Mouse (Mus musculus): ENCODE results near the gene Iqcb1. TPM values are rescaled to one million over a fixed set of nuclear protein-coding genes. Genes with fewer than 3 reads are reported as not detected.
A peak's percentile ranks its signal among the peaks of the same experiment; 100 is the strongest.

The Iqcb1 gene
- polyA plus RNA-seq, 1 experiment from 2014 or later, result 30.3 TPM

- H3K4me3 ChIP-seq (ENCODE audit: low read depth, low read length), result no peak overlapping the region
- no peak overlapping the region for H3K4me2 ChIP-seq
- no peak for DNase-seq (ENCODE audit: low spot score)
- no peak overlapping the region for H3K9ac ChIP-seq (ENCODE audit: low read depth, low read length)
- H3K27me3 ChIP-seq (replicated peaks; ENCODE audit: control insufficient read depth, insufficient read depth, low read length), result no peaks in the 10 kb centered on the region
- no peaks in the 10 kb centered on the region for H3K9me3 ChIP-seq (ENCODE audit: control insufficient read depth, low read length)
- no peak overlapping the region for H3K27ac ChIP-seq (ENCODE audit: low read depth, low read length)
- 0 out of 2 replicates have a peak, but pooled peaks cover 2% of the 10 kb centered on the region for H3K36me3 ChIP-seq (ENCODE audit: control insufficient read depth, insufficient read depth, low read length)
- H3K4me1 ChIP-seq (replicated peaks; ENCODE audit: control insufficient read depth, insufficient read depth, low read length), result peaks cover 2% of the 10 kb centered on the region
- 73% methylated on average over 4 of the region's 4 CpGs for WGBS
- ATAC-seq (replicated peaks; ENCODE audit: low FRiP score), result peak; percentile 44; the same call in 1 of the 2 replicates
Observed at GRCm38 (mm10) chr16:36884881-36885280, 56.7 kb downstream of the Iqcb1 start.

- Histone ChIP-seq H3K36me3 (ENCODE audit: control insufficient read depth, insufficient read depth, low read length) (peaks cover 2% of the 10 kb centered on the region; the same call in 1 of the 2 replicates), H3K4me1 (replicated peaks; ENCODE audit: control insufficient read depth, insufficient read depth, low read length) (peaks cover 4% of the 10 kb centered on the region), H3K27me3 (replicated peaks; ENCODE audit: control insufficient read depth, insufficient read depth, low read length) (no peaks in the 10 kb centered on the region), H3K9me3 (ENCODE audit: control insufficient read depth, low read length) (no peaks in the 10 kb centered on the region), H3K27ac (ENCODE audit: low read depth, low read length) (no peak overlapping the region), H3K4me3 (ENCODE audit: low read depth, low read length) (no peak overlapping the region), H3K9ac (ENCODE audit: low read depth, low read length) (no peak overlapping the region), H3K4me2 (no peak overlapping the region)
- 88% methylated on average over 11 of the region's 11 CpGs for WGBS
- DNase-seq (ENCODE audit: low spot score) (no peak), ATAC-seq (replicated peaks; ENCODE audit: low FRiP score) (no peak)
Observed at GRCm38 (mm10) chr16:36885912-36886311, 57.7 kb downstream of the Iqcb1 start.

GRCm38 (mm10) chr16:36887546-36887945, 59.4 kb downstream of the Iqcb1 start:
- H3K9ac ChIP-seq (ENCODE audit: low read depth, low read length), result no peak overlapping the region
- H3K27me3 ChIP-seq (replicated peaks; ENCODE audit: control insufficient read depth, insufficient read depth, low read length), result no peaks in the 10 kb centered on the region
- DNase-seq (ENCODE audit: low spot score) (no peak), ATAC-seq (replicated peaks; ENCODE audit: low FRiP score) (no peak)
- H3K4me2 ChIP-seq, result no peak overlapping the region
- no peak overlapping the region for H3K4me3 ChIP-seq (ENCODE audit: low read depth, low read length)
- no peak overlapping the region for H3K27ac ChIP-seq (ENCODE audit: low read depth, low read length)
- H3K36me3 ChIP-seq (ENCODE audit: control insufficient read depth, insufficient read depth, low read length), result peaks cover 2% of the 10 kb centered on the region
- H3K4me1 ChIP-seq (replicated peaks; ENCODE audit: control insufficient read depth, insufficient read depth, low read length), result peaks cover 7% of the 10 kb centered on the region
- H3K9me3 ChIP-seq (ENCODE audit: control insufficient read depth, low read length), result no peaks in the 10 kb centered on the region
- 77% methylated on average over 5 of the region's 5 CpGs for WGBS

- DNase-seq (ENCODE audit: low spot score) (no peak), ATAC-seq (replicated peaks; ENCODE audit: low FRiP score) (peak; percentile 96)
Observed at GRCm38 (mm10) chr16:36890559-36890958, 62.4 kb downstream of the Iqcb1 start.

GRCm38 (mm10) chr16:36891415-36891814, 63.2 kb downstream of the Iqcb1 start:
- Histone ChIP-seq H3K4me1 (replicated peaks; ENCODE audit: control insufficient read depth, insufficient read depth, low read length) (peaks cover 7% of the 10 kb centered on the region), H3K9me3 (ENCODE audit: control insufficient read depth, low read length) (no peaks in the 10 kb centered on the region), H3K36me3 (ENCODE audit: control insufficient read depth, insufficient read depth, low read length) (peaks cover 11% of the 10 kb centered on the region), H3K27ac (ENCODE audit: low read depth, low read length) (peak overlapping the region; percentile 70), H3K9ac (ENCODE audit: low read depth, low read length) (no peak overlapping the region), H3K27me3 (replicated peaks; ENCODE audit: control insufficient read depth, insufficient read depth, low read length) (no peaks in the 10 kb centered on the region), H3K4me3 (ENCODE audit: low read depth, low read length) (no peak overlapping the region), H3K4me2 (peak overlapping the region; percentile 33; the same call in 1 of the 2 replicates)
- 82% methylated on average over 4 of the region's 4 CpGs for WGBS
- ATAC-seq (replicated peaks; ENCODE audit: low FRiP score) (no peak; the same call in 1 of the 2 replicates), DNase-seq (ENCODE audit: low spot score) (no peak)

More at GRCm38 (mm10) chr16:36890559-36890958, 62.4 kb downstream of the Iqcb1 start:
- no peaks in the 10 kb centered on the region for H3K9me3 ChIP-seq (ENCODE audit: control insufficient read depth, low read length)
- peak overlapping the region; percentile 70 for H3K27ac ChIP-seq (ENCODE audit: low read depth, low read length)
- H3K4me2 ChIP-seq, result peak overlapping the region; percentile 49
- H3K4me1 ChIP-seq (replicated peaks; ENCODE audit: control insufficient read depth, insufficient read depth, low read length), result peaks cover 7% of the 10 kb centered on the region
- H3K36me3 ChIP-seq (ENCODE audit: control insufficient read depth, insufficient read depth, low read length), result peaks cover 13% of the 10 kb centered on the region
- no peak overlapping the region for H3K4me3 ChIP-seq (ENCODE audit: low read depth, low read length)
- no peaks in the 10 kb centered on the region for H3K27me3 ChIP-seq (replicated peaks; ENCODE audit: control insufficient read depth, insufficient read depth, low read length)
- WGBS, result 48% methylated on average over 3 of the region's 3 CpGs
- H3K9ac ChIP-seq (ENCODE audit: low read depth, low read length), result 0 out of 2 replicates have a peak overlapping the region, but pooled peaks have one; percentile 25

- H3K9ac ChIP-seq (ENCODE audit: low read depth, low read length), result no peak overlapping the region
- peaks cover 7% of the 10 kb centered on the region for H3K4me1 ChIP-seq (replicated peaks; ENCODE audit: control insufficient read depth, insufficient read depth, low read length)
- no peaks in the 10 kb centered on the region for H3K9me3 ChIP-seq (ENCODE audit: control insufficient read depth, low read length)
- ATAC-seq (replicated peaks; ENCODE audit: low FRiP score) (peak; percentile 48), DNase-seq (ENCODE audit: low spot score) (no peak)
- no peaks in the 10 kb centered on the region for H3K27me3 ChIP-seq (replicated peaks; ENCODE audit: control insufficient read depth, insufficient read depth, low read length)
- no peak overlapping the region for H3K4me2 ChIP-seq
- peaks cover 14% of the 10 kb centered on the region for H3K36me3 ChIP-seq (ENCODE audit: control insufficient read depth, insufficient read depth, low read length)
- peak overlapping the region; percentile 38; the same call in 1 of the 2 replicates for H3K27ac ChIP-seq (ENCODE audit: low read depth, low read length)
- 82% methylated on average over 10 of the region's 10 CpGs for WGBS
- no peak overlapping the region for H3K4me3 ChIP-seq (ENCODE audit: low read depth, low read length)
Observed at GRCm38 (mm10) chr16:36893317-36893716, 65.1 kb downstream of the Iqcb1 start.

- no peaks in the 10 kb centered on the region for H3K9me3 ChIP-seq (ENCODE audit: control insufficient read depth, low read length)
- H3K27me3 ChIP-seq (replicated peaks; ENCODE audit: control insufficient read depth, insufficient read depth, low read length), result no peaks in the 10 kb centered on the region
- peaks cover 22% of the 10 kb centered on the region for H3K36me3 ChIP-seq (ENCODE audit: control insufficient read depth, insufficient read depth, low read length)
- no peak overlapping the region for H3K9ac ChIP-seq (ENCODE audit: low read depth, low read length)
- DNase-seq (ENCODE audit: low spot score) (no peak), ATAC-seq (replicated peaks; ENCODE audit: low FRiP score) (peak; percentile 60; the same call in 1 of the 2 replicates)
- H3K27ac ChIP-seq (ENCODE audit: low read depth, low read length), result no peak overlapping the region
- H3K4me1 ChIP-seq (replicated peaks; ENCODE audit: control insufficient read depth, insufficient read depth, low read length), result peaks cover 3% of the 10 kb centered on the region; the same call in 1 of the 2 replicates
- no peak overlapping the region for H3K4me2 ChIP-seq
- no peak overlapping the region for H3K4me3 ChIP-seq (ENCODE audit: low read depth, low read length)
- WGBS, result 80% methylated on average over 6 of the region's 6 CpGs
Observed at GRCm38 (mm10) chr16:36896712-36897111, 68.5 kb downstream of the Iqcb1 start.

GRCm38 (mm10) chr16:36903156-36903555, 75.0 kb downstream of the Iqcb1 start:
- no peak overlapping the region for H3K4me2 ChIP-seq
- H3K4me1 ChIP-seq (replicated peaks; ENCODE audit: control insufficient read depth, insufficient read depth, low read length), result no peaks in the 10 kb centered on the region
- H3K36me3 ChIP-seq (ENCODE audit: control insufficient read depth, insufficient read depth, low read length), result peaks cover 17% of the 10 kb centered on the region
- ATAC-seq (replicated peaks; ENCODE audit: low FRiP score) (no peak), DNase-seq (ENCODE audit: low spot score) (no peak)
- no peak overlapping the region for H3K4me3 ChIP-seq (ENCODE audit: low read depth, low read length)
- H3K27me3 ChIP-seq (replicated peaks; ENCODE audit: control insufficient read depth, insufficient read depth, low read length), result no peaks in the 10 kb centered on the region
- no peak overlapping the region for H3K27ac ChIP-seq (ENCODE audit: low read depth, low read length)
- H3K9ac ChIP-seq (ENCODE audit: low read depth, low read length), result no peak overlapping the region
- WGBS, result 91% methylated on average over 5 of the region's 5 CpGs
- no peaks in the 10 kb centered on the region for H3K9me3 ChIP-seq (ENCODE audit: control insufficient read depth, low read length)

- Histone ChIP-seq H3K4me3 (ENCODE audit: low read depth, low read length) (no peak overlapping the region), H3K9me3 (ENCODE audit: control insufficient read depth, low read length) (no peaks in the 10 kb centered on the region), H3K9ac (ENCODE audit: low read depth, low read length) (no peak overlapping the region), H3K4me2 (no peak overlapping the region), H3K4me1 (replicated peaks; ENCODE audit: control insufficient read depth, insufficient read depth, low read length) (no peaks in the 10 kb centered on the region), H3K36me3 (ENCODE audit: control insufficient read depth, insufficient read depth, low read length) (peaks cover 14% of the 10 kb centered on the region; the same call in 1 of the 2 replicates), H3K27me3 (replicated peaks; ENCODE audit: control insufficient read depth, insufficient read depth, low read length) (no peaks in the 10 kb centered on the region), H3K27ac (ENCODE audit: low read depth, low read length) (no peak overlapping the region)
- ATAC-seq (replicated peaks; ENCODE audit: low FRiP score) (no peak), DNase-seq (ENCODE audit: low spot score) (no peak)
- 89% methylated on average over 10 of the region's 10 CpGs for WGBS
Observed at GRCm38 (mm10) chr16:36911909-36912308, 83.7 kb downstream of the Iqcb1 start.

Data from liver, embryonic 11.5 days (tissue).